ENCODE assay signal across 13 mouse cellular contexts in genomic region chr14:76032671-76033136, GRCm38 (mm10). TPM values are rescaled to one million over a fixed set of nuclear protein-coding genes. Genes with fewer than 3 reads are reported as not detected.
DNase-seq lines count a peak whose midpoint lies in the region; ATAC-seq and TF ChIP-seq lines count a peak whose summit lies in the region.
"Had no signal": no experiment of that assay in that cellular context is flagged by ENCODE, and none has a peak within 500 bp of the region (broad histone marks: within the 10 kb centered on the region; RNA-seq: fewer than 3 reads in every experiment).

No protein-coding gene starts in this region.

- ATAC-seq in forebrain, embryonic 12.5 days (ENCODE audit: low FRiP score): peak; percentile 64
- ATAC-seq in neural tube, embryonic 11.5 days (ENCODE audit: insufficient read depth, low FRiP score, low TSS enrichment): no peak

- TF ChIP-seq POLR2A in lung, adult 2 months (IDR thresholded peaks at IDR 0.05; ENCODE audit: borderline replicate concordance, extremely low read depth, low read depth, low read length): no peak

- no peaks in the 10 kb centered on the region for H3K36me3 ChIP-seq in forebrain, embryonic 12.5 days (replicated peaks)
- no peaks in the 10 kb centered on the region for H3K36me3 ChIP-seq in neural tube, embryonic 11.5 days (ENCODE audit: control insufficient read depth, insufficient read depth, low read length)

- WGBS in forebrain, embryonic 12.5 days: 10% methylated on average over 7 of the region's 7 CpGs
- WGBS in neural tube, embryonic 11.5 days: 42% methylated on average over 7 of the region's 7 CpGs
- WGBS in lung, adult 2 months: 71% methylated on average over 7 of the region's 7 CpGs

- H3K9me3 ChIP-seq in forebrain, embryonic 12.5 days: no peaks in the 10 kb centered on the region
- no peaks in the 10 kb centered on the region for H3K9me3 ChIP-seq in neural tube, embryonic 11.5 days (ENCODE audit: control insufficient read depth, low read length)

- peak overlapping the region; percentile 95 for H3K27ac ChIP-seq in forebrain, embryonic 12.5 days
- peak overlapping the region; percentile 28; the same call in 1 of the 2 replicates for H3K27ac ChIP-seq in neural tube, embryonic 11.5 days (ENCODE audit: low read depth, low read length)
- H3K27ac ChIP-seq: macrophage had no signal

- H3K27me3 ChIP-seq in forebrain, embryonic 12.5 days: no peaks in the 10 kb centered on the region
- no peaks in the 10 kb centered on the region for H3K27me3 ChIP-seq in neural tube, embryonic 11.5 days (ENCODE audit: control insufficient read depth, insufficient read depth, low read length)

- TF ChIP-seq CTCF in lung, adult 2 months (IDR thresholded peaks at IDR 0.05; ENCODE audit: insufficient read depth, low read length): no peak

- no peak overlapping the region for H3K4me3 ChIP-seq in forebrain, embryonic 12.5 days (replicated peaks)
- H3K4me3 ChIP-seq in neural tube, embryonic 11.5 days (ENCODE audit: low read depth, low read length): no peak overlapping the region
- H3K4me3 ChIP-seq in lung, adult 2 months (replicated peaks; ENCODE audit: extremely low read depth, low read depth, low read length): no peak overlapping the region

- H3K9ac ChIP-seq in forebrain, embryonic 12.5 days: no peak overlapping the region
- H3K9ac ChIP-seq in neural tube, embryonic 11.5 days (ENCODE audit: low read length): no peak overlapping the region

- DNase-seq in cerebellum, postnatal 10 days: peak; percentile 63 to 67
- no peak for DNase-seq in cerebellum, adult 11 months
- peak; percentile 84 for DNase-seq in hindlimb bud, embryonic 11.5 days (ENCODE audit: extremely low spot score, low read depth, low spot score)
- peak; percentile 30 for DNase-seq in neural tube, embryonic 11.5 days (ENCODE audit: low spot score)
- no peak for DNase-seq in thymus, postnatal 25 days
- no peak for DNase-seq in thymus, postnatal 0 days (ENCODE audit: low spot score)
- no peak for DNase-seq in lung, adult 2 months
- DNase-seq: adrenal gland, adult 8-10 months; heart, adult 18-20 months; thymus, postnatal 4 days had no signal

- H3K4me1 ChIP-seq in forebrain, embryonic 12.5 days: peaks cover 46% of the 10 kb centered on the region
- peaks cover 4% of the 10 kb centered on the region; the same call in 1 of the 2 replicates for H3K4me1 ChIP-seq in neural tube, embryonic 11.5 days (ENCODE audit: control insufficient read depth, insufficient read depth, low read length)
- H3K4me1 ChIP-seq in lung, adult 2 months (ENCODE audit: control insufficient read depth, insufficient read depth, low read length): no peaks in the 10 kb centered on the region

- H3K4me2 ChIP-seq in forebrain, embryonic 12.5 days: peak overlapping the region; percentile 41
- no peak overlapping the region for H3K4me2 ChIP-seq in neural tube, embryonic 11.5 days (ENCODE audit: low read depth)
- H3K4me2 ChIP-seq: liver, embryonic 11.5 days had no signal

RNA-seq across cellular contexts. Expression of gene Gtf2f2, which starts 22.0 kb away (rescaled TPM):
- 49.7 and 50.3 TPM in 2 replicates for polyA plus RNA-seq in forebrain, embryonic 12.5 days (2016; fragmentation: Nextera tagmentation; extraction: Ambion mirVana)
- 52.1 and 58.2 TPM in 2 replicates for polyA plus RNA-seq in neural tube, embryonic 11.5 days (2014; fragmentation: Nextera tagmentation; extraction: Ambion mirVana)
- 62.6 and 63.8 TPM in 2 replicates for polyA plus RNA-seq in thymus, postnatal 0 days (2015; fragmentation: Nextera tagmentation; extraction: Ambion mirVana)
- 1.6 and 2.3 TPM in 2 replicates for polyA plus RNA-seq in lung, adult 2 months (2012; rRNA removed)

Comparison
In these comparisons a context has a peak if more than half of its experiments do, and no peak if none do; other contexts are left out.
1. DNase-seq: peak in cerebellum, postnatal 10 days (2 of 2), hindlimb bud, embryonic 11.5 days (single experiment) and neural tube, embryonic 11.5 days (single experiment); none in cerebellum, adult 11 months (single experiment), thymus, postnatal 25 days (single experiment), thymus, postnatal 0 days (single experiment) and lung, adult 2 months (single experiment).
2. RNA of gene Gtf2f2, which starts 22.0 kb away (polyA plus RNA-seq): 62.6 to 63.8 TPM in thymus, postnatal 0 days, 52.1 to 58.2 TPM in neural tube, embryonic 11.5 days and 49.7 to 50.3 TPM in forebrain, embryonic 12.5 days; 1.6 to 2.3 TPM in lung, adult 2 months; every median in the first group is over 10 times any median in the second.